Mouse (Mus musculus): Measurements from ENCODE around the gene Fam83c.

Fam83c gene

DNA sequence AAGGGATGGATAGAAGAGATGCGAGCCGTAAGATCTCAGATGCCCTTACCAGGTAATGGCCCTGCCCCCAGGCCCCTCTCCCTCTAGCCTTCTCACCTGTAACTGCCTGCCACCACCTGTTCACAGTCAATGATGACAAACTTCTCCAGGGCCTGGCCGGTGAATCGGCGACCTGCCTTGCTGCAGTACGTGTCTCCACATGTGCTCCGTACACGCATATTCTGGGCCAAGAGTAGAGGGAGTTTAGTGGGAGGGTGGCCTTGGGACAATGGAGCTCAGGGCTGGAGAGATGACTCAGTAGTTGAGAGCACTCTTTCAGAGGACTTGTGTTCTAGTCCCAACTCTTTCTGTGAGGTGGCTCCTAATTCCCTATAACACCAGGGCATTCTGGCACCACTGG is 3.8 kb downstream of the Fam83c start:
- ATAC-seq (ENCODE audit: insufficient number of reproducible peaks, low FRiP score, low TSS enrichment) = no peak

DNA sequence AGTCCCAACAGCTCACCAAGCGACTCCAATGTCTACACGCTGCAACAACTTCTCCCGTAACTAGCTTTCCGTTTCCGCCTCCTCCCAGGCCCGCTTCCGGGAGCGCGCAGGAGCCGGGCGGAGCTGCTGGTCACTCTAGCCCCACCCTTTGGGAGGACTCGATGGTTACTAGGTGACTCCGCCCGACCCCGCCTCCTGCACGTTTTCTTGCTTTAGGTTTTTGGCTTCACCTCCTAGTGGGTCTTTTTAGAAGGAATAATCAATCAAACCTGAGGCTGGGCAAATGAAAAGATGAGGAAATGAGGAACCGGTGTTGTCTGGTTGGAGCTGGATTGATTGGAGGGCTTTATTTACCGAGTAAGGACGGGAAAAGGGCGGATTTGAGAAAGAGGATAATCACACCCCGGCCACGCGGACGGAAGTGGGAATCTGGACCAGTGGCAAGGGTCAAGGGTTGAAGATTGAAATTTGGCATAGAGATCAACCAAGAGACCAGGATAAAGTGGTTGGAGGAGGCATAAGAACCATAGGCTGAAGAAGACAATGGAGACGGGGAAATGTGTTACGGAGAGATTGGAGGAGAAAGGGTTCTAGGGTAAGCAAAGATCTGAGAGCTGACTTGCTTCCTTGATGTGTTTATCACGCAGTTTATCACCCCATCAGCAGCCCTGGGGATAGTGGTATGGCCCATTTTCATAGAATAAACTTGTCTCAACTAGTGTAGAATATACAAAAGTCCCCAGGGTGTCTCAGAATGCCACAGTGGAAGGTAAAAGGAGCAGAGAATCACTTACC is 7.8 kb downstream of the Fam83c start, which contains the start of gene Eif6:
Gene Eif6, minus strand, starts transcription at position 296 of the 795 bp plus-strand sequence.
- peak; percentile 86 for ATAC-seq (ENCODE audit: insufficient number of reproducible peaks, low FRiP score, low TSS enrichment)

GRCm38 (mm10) chr2:155825904-155826629 is 8.6 kb downstream of the Fam83c start:
- no peak; the same call in 1 of the 2 replicates for ATAC-seq (ENCODE audit: insufficient number of reproducible peaks, low FRiP score, low TSS enrichment)

DNA sequence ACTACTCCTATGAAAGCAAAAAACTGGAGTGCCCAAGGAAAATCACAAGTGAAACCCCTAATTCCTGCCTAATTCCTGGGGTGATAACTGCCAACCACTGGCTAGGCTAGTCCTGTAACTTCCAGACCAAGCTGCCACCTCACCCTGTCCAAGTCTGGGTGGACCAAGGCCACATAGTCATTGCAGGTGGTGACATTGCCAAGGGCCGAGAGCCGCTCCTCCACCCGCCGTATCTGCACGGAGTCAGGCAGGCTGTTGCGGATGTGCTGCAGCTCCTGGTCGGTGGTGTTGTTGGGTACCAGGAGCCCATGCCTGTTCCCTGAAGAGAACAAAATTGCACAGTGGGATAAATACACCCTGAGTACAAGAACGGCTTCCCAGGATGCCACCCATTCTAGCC is 10.9 kb downstream of the Fam83c start:
- ATAC-seq (ENCODE audit: insufficient number of reproducible peaks, low FRiP score, low TSS enrichment) = no peak

- ATAC-seq (ENCODE audit: insufficient number of reproducible peaks, low FRiP score, low TSS enrichment) = no peak
These were observed 13.9 kb downstream of the Fam83c start for GRCm38 (mm10) chr2:155820779-155821178.

DNA sequence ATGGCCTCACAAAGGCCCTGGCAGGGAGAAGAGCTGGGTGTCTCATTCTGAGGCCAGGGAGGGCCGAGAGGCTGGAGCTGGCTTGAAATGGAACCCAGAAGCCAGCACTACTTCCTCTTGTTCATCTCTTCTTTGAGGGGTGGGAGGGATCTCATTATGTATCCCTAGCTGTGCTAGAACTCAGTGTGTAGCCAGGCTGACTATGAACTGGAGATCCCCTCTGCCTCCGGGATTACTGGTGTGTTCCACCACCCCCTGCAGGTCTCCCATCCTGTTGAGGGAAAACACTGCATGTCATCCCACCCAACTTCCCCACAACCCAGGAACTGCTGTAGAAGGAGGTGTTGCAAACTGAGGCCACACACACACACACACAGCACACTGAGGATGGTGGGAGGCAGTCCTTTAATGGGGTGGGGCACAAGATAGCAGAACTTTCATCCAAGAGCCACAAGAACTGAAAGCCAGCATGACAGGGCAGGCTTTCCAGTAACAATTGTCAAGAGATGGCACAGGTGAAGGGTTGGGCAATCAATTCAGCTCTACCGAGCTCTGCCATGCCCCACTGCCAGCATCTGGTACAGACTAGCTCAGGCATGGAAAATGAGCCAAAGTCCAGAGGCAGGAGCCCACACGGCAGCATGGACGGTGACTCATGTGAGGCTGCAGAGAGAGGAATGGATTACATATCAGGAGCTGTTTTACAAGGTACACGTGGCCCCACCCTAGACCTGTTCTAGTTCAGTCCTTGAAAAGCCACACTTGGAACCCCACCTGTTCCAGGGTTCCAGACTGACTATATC is 15.0 kb downstream of the Fam83c start:
- peak; percentile 0; the same call in 1 of the 2 replicates for ATAC-seq (ENCODE audit: insufficient number of reproducible peaks, low FRiP score, low TSS enrichment)

DNA sequence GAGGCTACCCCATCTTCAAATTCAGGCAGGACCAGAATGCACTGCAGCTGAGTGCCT is 15.4 kb downstream of the Fam83c start, which contains the start of gene BC029722:
Gene BC029722, minus strand, starts transcription at position 35 of the 57 bp plus-strand sequence.
- ATAC-seq (ENCODE audit: insufficient number of reproducible peaks, low FRiP score, low TSS enrichment) = no peak

GRCm38 (mm10) chr2:155818596-155819391 is 15.9 kb downstream of the Fam83c start:
- peak; percentile 75 for ATAC-seq (ENCODE audit: insufficient number of reproducible peaks, low FRiP score, low TSS enrichment)

GRCm38 (mm10) chr2:155817301-155818245 is 17.1 kb downstream of the Fam83c start:
- no peak for ATAC-seq (ENCODE audit: insufficient number of reproducible peaks, low FRiP score, low TSS enrichment)

GRCm38 (mm10) chr2:155816179-155816578 is 18.5 kb downstream of the Fam83c start:
- ATAC-seq (ENCODE audit: insufficient number of reproducible peaks, low FRiP score, low TSS enrichment) = peak; percentile 0; the same call in 1 of the 2 replicates

- ATAC-seq (ENCODE audit: insufficient number of reproducible peaks, low FRiP score, low TSS enrichment) = no peak
These were observed 19.8 kb downstream of the Fam83c start for GRCm38 (mm10) chr2:155814829-155815228.

DNA sequence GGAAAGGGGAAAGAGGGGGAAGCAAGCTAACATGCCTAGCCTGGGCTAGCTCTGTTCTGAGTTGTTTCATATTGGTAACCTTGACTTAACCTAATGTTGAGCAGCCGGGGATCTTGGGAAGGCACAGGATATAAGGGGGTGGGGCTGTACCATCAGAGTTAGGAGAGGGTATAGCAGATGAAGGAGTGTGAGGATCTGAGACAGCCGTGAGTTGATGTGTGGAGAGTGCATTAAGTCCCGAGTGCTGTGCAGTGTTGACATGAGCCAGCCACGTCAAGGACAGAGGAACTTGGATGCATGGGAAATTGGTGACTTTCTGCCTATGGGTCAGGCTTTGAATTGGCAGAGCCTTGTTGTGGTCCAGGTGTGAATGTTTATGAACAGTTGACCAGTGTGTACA is 22.0 kb downstream of the Fam83c start:
- no peak for ATAC-seq (ENCODE audit: insufficient number of reproducible peaks, low FRiP score, low TSS enrichment)

GRCm38 (mm10) chr2:155811821-155812396 is 22.7 kb downstream of the Fam83c start:
- ATAC-seq (ENCODE audit: insufficient number of reproducible peaks, low FRiP score, low TSS enrichment) = peak; percentile 57

DNA sequence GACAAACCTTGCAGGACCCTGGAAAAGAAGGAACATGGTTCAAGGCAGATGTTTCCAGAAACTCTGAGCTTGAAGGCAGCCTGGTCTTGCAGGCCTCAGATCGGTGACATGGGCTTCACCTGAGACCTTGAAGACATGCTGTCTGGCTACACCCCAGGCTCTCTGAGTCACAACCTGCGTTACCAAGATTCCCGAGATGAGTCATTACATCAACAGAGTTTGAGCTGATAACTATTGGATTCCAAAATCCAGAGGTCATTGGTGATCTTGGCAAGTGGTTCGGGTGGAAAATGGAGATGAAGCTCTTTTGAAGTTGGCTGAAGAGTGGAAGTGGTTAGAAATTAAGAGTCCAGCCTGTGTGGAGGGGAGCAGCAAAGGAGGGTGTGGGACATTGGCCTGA is 25.0 kb downstream of the Fam83c start:
- no peak for ATAC-seq (ENCODE audit: insufficient number of reproducible peaks, low FRiP score, low TSS enrichment)

- ATAC-seq (ENCODE audit: insufficient number of reproducible peaks, low FRiP score, low TSS enrichment) = no peak
These were observed 27.2 kb downstream of the Fam83c start for GRCm38 (mm10) chr2:155807408-155807807.

DNA sequence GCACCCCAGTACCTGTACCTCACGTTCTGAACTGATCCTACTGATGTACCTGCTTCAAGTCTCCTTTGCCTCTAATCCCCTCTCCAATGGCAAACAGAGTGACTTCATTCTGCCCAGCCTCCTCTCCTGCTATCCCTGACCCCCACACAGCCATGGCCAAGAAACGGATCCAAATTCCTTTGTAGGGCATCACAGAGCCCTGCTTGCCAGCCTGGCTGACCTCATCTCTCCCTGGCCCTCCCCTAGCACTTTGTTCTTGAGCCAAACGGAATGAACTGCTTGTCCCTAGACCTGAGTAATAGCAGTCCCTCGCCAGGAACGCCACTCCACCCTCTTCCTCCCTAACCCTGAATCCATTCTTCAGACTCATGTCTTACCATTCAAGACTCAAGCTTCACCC is 28.1 kb downstream of the Fam83c start:
- ATAC-seq (ENCODE audit: insufficient number of reproducible peaks, low FRiP score, low TSS enrichment) = peak; percentile 74

GRCm38 (mm10) chr2:155805925-155806255 is 28.8 kb downstream of the Fam83c start:
- ATAC-seq (ENCODE audit: insufficient number of reproducible peaks, low FRiP score, low TSS enrichment) = no peak

DNA sequence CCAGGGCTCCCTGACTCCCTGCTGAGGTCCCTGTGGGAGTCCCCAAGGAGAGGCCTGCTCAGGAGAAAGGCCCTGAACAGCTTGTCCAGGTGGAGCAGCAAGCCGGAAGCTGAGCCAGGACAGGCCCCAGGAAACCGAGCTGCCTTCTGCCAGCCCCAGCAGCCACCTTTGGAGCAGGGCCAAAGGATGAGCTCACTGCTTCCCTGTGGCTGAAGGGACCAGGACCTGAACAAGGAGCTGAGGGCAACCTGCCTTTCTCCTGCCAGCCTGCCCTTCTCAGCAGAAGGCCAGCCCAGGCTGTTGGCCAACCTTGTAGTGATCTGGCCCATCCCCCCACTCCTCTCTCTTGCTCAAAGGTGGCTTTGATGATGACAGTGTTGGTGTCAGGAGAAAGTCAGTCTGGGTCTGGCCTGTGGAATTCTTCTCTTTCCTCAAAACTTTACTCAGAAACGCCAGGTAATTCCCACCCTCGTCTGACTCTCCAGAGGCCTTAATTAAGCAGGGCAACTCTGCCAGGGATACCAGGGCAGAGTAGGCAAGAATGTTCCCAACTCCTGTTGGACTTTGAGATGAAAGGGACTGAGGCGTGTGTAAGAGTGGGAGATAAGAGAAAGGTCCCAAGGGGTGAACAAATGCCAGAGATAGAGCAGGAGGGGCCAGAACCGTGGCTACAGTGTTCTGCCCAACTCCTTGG is 29.3 kb downstream of the Fam83c start:
- peak; percentile 82 for ATAC-seq (ENCODE audit: insufficient number of reproducible peaks, low FRiP score, low TSS enrichment)

- ATAC-seq (ENCODE audit: insufficient number of reproducible peaks, low FRiP score, low TSS enrichment) = no peak
These were observed 30.6 kb downstream of the Fam83c start for GRCm38 (mm10) chr2:155804053-155804452.

Measured in cerebellum, adult (tissue).